In the genomic region with DNA sequence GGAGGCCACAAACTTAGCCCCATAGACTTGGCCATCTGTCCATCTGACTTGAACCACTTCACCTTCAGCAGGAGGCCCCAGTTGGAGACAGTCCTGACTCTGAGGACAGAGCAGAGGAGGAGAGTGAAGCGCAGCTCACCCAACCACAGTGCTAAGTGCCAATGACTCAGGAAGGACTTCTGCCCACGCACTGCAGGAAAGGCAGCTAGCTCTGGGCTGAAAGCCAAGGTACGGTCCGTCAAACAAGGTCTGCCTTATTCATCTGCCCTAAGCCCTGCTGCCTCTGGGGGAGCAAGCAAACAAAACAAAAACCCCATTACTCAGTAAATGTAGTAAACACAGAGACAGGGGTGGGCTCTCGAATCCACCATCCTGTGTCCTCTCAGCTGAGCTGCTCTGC, we compare ENCODE assay signal across 9 mouse cellular contexts. TPM values are rescaled to one million over a fixed set of nuclear protein-coding genes. Genes with fewer than 3 reads are reported as not detected.
A peak's percentile ranks its signal among the peaks of the same experiment; 100 is the strongest.
DNase-seq lines count a peak whose midpoint lies in the region; ATAC-seq and TF ChIP-seq lines count a peak whose summit lies in the region.
"Had no signal": no experiment of that assay in that cellular context is flagged by ENCODE, and none has a peak within 500 bp of the region (broad histone marks: within the 10 kb centered on the region; RNA-seq: fewer than 3 reads in every experiment).

No protein-coding gene starts in this region.

- no peaks in the 10 kb centered on the region for H3K9me3 ChIP-seq in heart, postnatal 0 days (replicated peaks; ENCODE audit: control insufficient read depth, low read length)
- H3K9me3 ChIP-seq: embryonic facial prominence, embryonic 13.5 days; midbrain, embryonic 12.5 days had no signal

- WGBS in heart, postnatal 0 days = 25% methylated on average over 5 of the region's 5 CpGs

- intact Hi-C loops in left cerebral cortex, postnatal 10 days (cut with DNase I) = loop anchor here (5.0 kb wide), 1 partner anchor 38 kb away; no protein-coding TSS in a partner anchor

- H3K27ac ChIP-seq in heart, postnatal 0 days (ENCODE audit: low read depth) = no peak overlapping the region; the same call in 1 of the 2 replicates
- H3K27ac ChIP-seq: embryonic facial prominence, embryonic 13.5 days; midbrain, embryonic 12.5 days had no signal

- no peak for TF ChIP-seq CTCF in heart, postnatal 0 days (IDR thresholded peaks at IDR 0.05; ENCODE audit: low read depth)

- ATAC-seq in heart, postnatal 0 days (ENCODE audit: insufficient read depth, low read depth) = peak; percentile 45

- TF ChIP-seq EP300 in heart, postnatal 0 days (IDR thresholded peaks at IDR 0.05; ENCODE audit: low read depth) = no peak

- peaks cover 15% of the 10 kb centered on the region for H3K4me1 ChIP-seq in heart, postnatal 0 days (ENCODE audit: control insufficient read depth, insufficient read depth)

- peaks cover 67% of the 10 kb centered on the region for H3K36me3 ChIP-seq in heart, postnatal 0 days (replicated peaks; ENCODE audit: control insufficient read depth, insufficient read depth, low read length)

- H3K9ac ChIP-seq in heart, postnatal 0 days (replicated peaks; ENCODE audit: low read depth, low read length) = no peak overlapping the region
- H3K9ac ChIP-seq: embryonic facial prominence, embryonic 13.5 days; midbrain, embryonic 12.5 days had no signal

- H3K27me3 ChIP-seq in heart, postnatal 0 days (ENCODE audit: control insufficient read depth, insufficient read depth, low read length) = no peaks in the 10 kb centered on the region
- H3K27me3 ChIP-seq: embryonic facial prominence, embryonic 13.5 days; midbrain, embryonic 12.5 days had no signal

- H3K4me3 ChIP-seq in heart, postnatal 0 days (ENCODE audit: low read depth, low read length) = no peak overlapping the region
- H3K4me3 ChIP-seq: embryonic facial prominence, embryonic 13.5 days; midbrain, embryonic 12.5 days had no signal

- peak; percentile 87 for DNase-seq in 416B (ENCODE audit: low read depth)
- peak; percentile 18 for DNase-seq in CD4-positive, CD25-positive, alpha-beta regulatory T cell, adult 2 months (ENCODE audit: low read depth, low spot score)
- peak; percentile 82 for DNase-seq in cerebellum, adult 8-10 months
- DNase-seq in heart, postnatal 0 days (ENCODE audit: low spot score) = peak; percentile 76
- DNase-seq in left cerebral cortex, postnatal 10 days (ENCODE audit: extremely low spot score in 1 of 2, low spot score in 2 of 2) = peak; percentile 64 to 74
- DNase-seq in telencephalon, adult 2 months (ENCODE audit: low read depth, low spot score) = peak; percentile 67
- DNase-seq in spleen, adult 18-20 months = no peak

- H3K4me2 ChIP-seq in heart, postnatal 0 days (ENCODE audit: low read depth, low read length) = no peak overlapping the region
- H3K4me2 ChIP-seq: embryonic facial prominence, embryonic 13.5 days; midbrain, embryonic 12.5 days had no signal

RNA-seq across cellular contexts. Expression of a gene that starts 4.2 kb away (rescaled TPM):
- 37.0 and 44.5 TPM in 2 replicates for total RNA-seq in heart, postnatal 0 days (2014; rRNA removed; ENCODE audit: low replicate concordance)
- polyA plus RNA-seq in heart, postnatal 0 days (2015; fragmentation: Nextera tagmentation; extraction: Ambion mirVana) = 6.7 and 8.2 TPM in 2 replicates
- 10 to 100 TPM; 36.8 to 40.2 TPM for total RNA-seq in left cerebral cortex, postnatal 10 days (2021)

RNA-seq across cellular contexts. Expression of a gene that starts 41.0 kb away (rescaled TPM):
- total RNA-seq in heart, postnatal 0 days (2014; rRNA removed; ENCODE audit: low replicate concordance) = 30.0 and 45.5 TPM in 2 replicates
- polyA plus RNA-seq in heart, postnatal 0 days (2015; fragmentation: Nextera tagmentation; extraction: Ambion mirVana) = 15.3 and 17.8 TPM in 2 replicates
- total RNA-seq in left cerebral cortex, postnatal 10 days (2021) = 10 to 100 TPM; 56.8 to 58.9 TPM

Comparison
In these comparisons a context has a peak if more than half of its experiments do, and no peak if none do; other contexts are left out.
1. DNase-seq: peak in 416B (single experiment), CD4-positive, CD25-positive, alpha-beta regulatory T cell, adult 2 months (single experiment), cerebellum, adult 8-10 months (single experiment), heart, postnatal 0 days (single experiment), left cerebral cortex, postnatal 10 days (2 of 2) and telencephalon, adult 2 months (single experiment); none in spleen, adult 18-20 months (0 of 2).